Mouse (Mus musculus) G1E (cell line): ENCODE measurements at regions not wholly inside any gene's neighbourhood (a gene's known extent, or its start where the extent isn't known, plus 50 kb on each side); places are given as distances from the start of the nearest gene placed in this dataset.

Source experiments
- ATAC-seq: 2 replicates; pipeline ENCODE4 v1.8.0; 2016; ENCODE audit warnings: mild to moderate bottlenecking; ENCODE audit not compliant: insufficient number of reproducible peaks, poor library complexity, low FRiP score, severe bottlenecking; ENCODE audit errors: extremely low read depth
- DNase-seq: peaks from one replicate; pipeline ENCODE4 v3.0.0; 2012; ENCODE audit warnings: low spot score
- H3K27me3 ChIP-seq: 2 replicates; pipeline ENCODE4 v1.6.1; 2012; ENCODE audit warnings: mild to moderate bottlenecking, low read length, inconsistent platforms; ENCODE audit not compliant: insufficient read depth
- H3K36me3 ChIP-seq: replicated peaks from 2 replicates; pipeline ENCODE3; 2012; ENCODE audit warnings: mild to moderate bottlenecking, inconsistent platforms
- H3K4me1 ChIP-seq: 2 replicates; pipeline ENCODE4 v1.6.1; 2012; ENCODE audit warnings: low read depth, low read length, inconsistent platforms, mixed read lengths; ENCODE audit not compliant: insufficient read depth
- H3K4me3 ChIP-seq: 2 replicates; pipeline ENCODE4 v1.5.1; 2012; ENCODE audit warnings: low read depth, mild to moderate bottlenecking, inconsistent platforms, low read length, moderate library complexity, mixed read lengths
- H3K9me3 ChIP-seq: replicated peaks from 2 replicates; pipeline ENCODE4 v1.6.1; 2012; ENCODE audit warnings: inconsistent platforms
- CTCF ChIP-seq: IDR thresholded peaks from 2 replicates; pipeline ENCODE4 v1.5.1; 2012; ENCODE audit warnings: low read depth, low read length, inconsistent platforms, mixed read lengths
- GATA1 ChIP-seq: IDR thresholded peaks from 2 replicates; pipeline ENCODE4 v1.6.1; 2012; ENCODE audit warnings: borderline replicate concordance, low read length, inconsistent platforms, mixed read lengths
- GATA2 ChIP-seq: IDR thresholded peaks from 2 replicates; pipeline ENCODE4 v1.6.1; 2012; ENCODE audit warnings: low read depth, low read length, inconsistent platforms, borderline replicate concordance
- POLR2AphosphoS5 ChIP-seq: IDR thresholded peaks from 2 replicates; pipeline ENCODE4 v1.6.1; 2012; ENCODE audit warnings: low read depth, low read length, inconsistent platforms; ENCODE audit not compliant: insufficient replicate concordance
- TAL1 ChIP-seq: conservative IDR thresholded peaks from 2 replicates; pipeline ENCODE4 v1.6.1; 2012; ENCODE audit warnings: low read depth, low read length, inconsistent platforms, mixed read lengths

GRCm38 (mm10) chr5:91278466-91278865, 124.3 kb downstream of the Btc start:
- no peak for ATAC-seq
- Histone ChIP-seq H3K36me3 (no peaks in the 10 kb centered on the region), H3K27me3 (no peaks in the 10 kb centered on the region), H3K4me3 (no peak overlapping the region), H3K9me3 (no peaks in the 10 kb centered on the region), H3K4me1 (no peaks in the 10 kb centered on the region)
- TF ChIP-seq CTCF, result no peak
- no peak for TF ChIP-seq GATA1
- no peak for TF ChIP-seq GATA2
- no peak for TF ChIP-seq TAL1
- no peak for TF ChIP-seq POLR2AphosphoS5
- no peak for DNase-seq

GRCm38 (mm10) chr5:91279464-91279863, 123.3 kb downstream of the Btc start:
- H3K9me3 ChIP-seq, result no peaks in the 10 kb centered on the region
- no peak for ATAC-seq
- no peaks in the 10 kb centered on the region for H3K27me3 ChIP-seq
- no peak for DNase-seq
- no peak overlapping the region for H3K4me3 ChIP-seq
- H3K4me1 ChIP-seq, result no peaks in the 10 kb centered on the region
- no peak for TF ChIP-seq GATA2
- TF ChIP-seq CTCF, result no peak
- TF ChIP-seq POLR2AphosphoS5, result no peak
- no peak for TF ChIP-seq GATA1
- no peak for TF ChIP-seq TAL1
- H3K36me3 ChIP-seq, result no peaks in the 10 kb centered on the region

DNA sequence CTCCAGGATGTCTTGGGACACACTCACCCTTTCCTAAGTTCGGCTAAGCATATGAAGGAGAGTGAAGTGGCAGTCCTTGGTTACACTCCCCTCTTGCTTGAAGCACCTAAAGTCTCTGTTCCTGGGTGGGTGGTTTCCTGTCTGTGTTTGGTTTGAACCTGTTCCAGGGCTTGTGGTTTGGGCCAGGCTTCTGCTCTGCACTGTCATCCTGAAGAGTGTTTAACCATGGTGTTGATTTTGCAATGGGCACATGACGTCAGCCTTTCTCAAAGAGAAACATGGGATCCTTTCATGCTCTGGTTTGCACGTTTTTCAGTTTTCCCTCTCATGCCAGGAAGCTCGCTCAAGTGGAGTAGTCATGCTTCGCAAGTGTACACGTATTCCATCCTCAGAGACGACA, 119.8 kb downstream of the Btc start:
- Histone ChIP-seq H3K4me3 (no peak overlapping the region), H3K4me1 (no peaks in the 10 kb centered on the region), H3K36me3 (no peaks in the 10 kb centered on the region), H3K9me3 (no peaks in the 10 kb centered on the region), H3K27me3 (no peaks in the 10 kb centered on the region)
- TF ChIP-seq GATA1, result no peak
- no peak for TF ChIP-seq TAL1
- no peak for TF ChIP-seq CTCF
- no peak for TF ChIP-seq POLR2AphosphoS5
- no peak for TF ChIP-seq GATA2
- no peak for DNase-seq
- no peak for ATAC-seq

DNA sequence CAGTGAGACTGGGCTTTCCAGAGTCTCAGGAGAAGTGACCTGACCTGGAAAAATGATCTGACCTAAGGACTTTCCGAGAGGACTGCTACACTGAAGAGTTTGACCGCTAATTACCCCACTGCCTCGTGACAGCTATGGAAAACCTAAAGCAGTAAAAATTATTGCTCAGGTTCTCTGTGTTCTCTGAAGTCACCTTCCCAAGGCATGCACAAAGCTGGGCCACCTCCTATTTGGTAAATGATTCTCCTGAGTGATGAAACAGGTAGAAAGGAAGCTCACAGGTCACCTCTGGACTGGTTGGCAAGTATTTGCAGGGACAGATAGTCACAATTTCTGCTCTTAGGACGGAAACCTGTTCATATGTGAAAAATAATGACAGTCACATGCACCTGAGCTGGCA, 109.7 kb downstream of the Btc start:
- no peak for DNase-seq
- TF ChIP-seq POLR2AphosphoS5 (no peak), GATA1 (no peak), TAL1 (no peak), GATA2 (no peak)
- Histone ChIP-seq H3K27me3 (no peaks in the 10 kb centered on the region), H3K4me3 (no peak overlapping the region), H3K36me3 (no peaks in the 10 kb centered on the region), H3K9me3 (no peaks in the 10 kb centered on the region), H3K4me1 (no peaks in the 10 kb centered on the region)
- no peak for ATAC-seq

DNA sequence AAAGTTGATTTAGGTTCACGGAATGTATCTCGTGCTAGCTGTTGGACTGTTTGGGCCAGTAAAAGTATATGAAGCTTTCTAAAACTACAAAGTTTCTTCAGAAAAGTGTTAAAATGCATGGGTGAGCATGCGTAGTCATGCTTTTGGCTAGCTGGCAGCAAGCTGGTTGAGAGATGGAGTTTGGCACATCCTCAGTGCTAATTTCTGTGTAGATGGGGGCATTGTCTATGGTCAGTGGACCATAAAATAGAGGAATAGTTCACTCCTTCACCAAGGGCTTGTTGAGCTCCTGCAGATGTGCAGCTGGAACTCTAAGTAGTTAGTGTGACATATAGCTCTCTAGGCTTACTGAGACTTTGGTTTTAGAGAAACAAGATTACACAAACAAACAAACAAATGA, 107.8 kb downstream of the Btc start:
- ATAC-seq, result no peak
- H3K9me3 ChIP-seq, result no peaks in the 10 kb centered on the region
- TF ChIP-seq CTCF (no peak), POLR2AphosphoS5 (no peak), GATA2 (no peak), TAL1 (no peak), GATA1 (no peak)
- DNase-seq, result no peak
- no peaks in the 10 kb centered on the region for H3K36me3 ChIP-seq
- no peaks in the 10 kb centered on the region for H3K4me1 ChIP-seq
- no peaks in the 10 kb centered on the region for H3K27me3 ChIP-seq
- no peak overlapping the region for H3K4me3 ChIP-seq

- TF ChIP-seq GATA2 (no peak), TAL1 (no peak), CTCF (no peak), POLR2AphosphoS5 (no peak), GATA1 (no peak)
- Histone ChIP-seq H3K4me1 (no peaks in the 10 kb centered on the region), H3K4me3 (no peak overlapping the region), H3K9me3 (no peaks in the 10 kb centered on the region), H3K36me3 (no peaks in the 10 kb centered on the region), H3K27me3 (no peaks in the 10 kb centered on the region)
- no peak for ATAC-seq
- DNase-seq, result no peak
These were observed 105.7 kb downstream of the Btc start for GRCm38 (mm10) chr5:91297068-91297467.

GRCm38 (mm10) chr5:91302114-91302513, 100.7 kb downstream of the Btc start:
- Histone ChIP-seq H3K27me3 (no peaks in the 10 kb centered on the region), H3K9me3 (no peaks in the 10 kb centered on the region)
- no peak for ATAC-seq

More at GRCm38 (mm10) chr5:91302114-91302513, 100.7 kb downstream of the Btc start:
- H3K36me3 ChIP-seq, result no peaks in the 10 kb centered on the region
- H3K4me3 ChIP-seq, result no peak overlapping the region
- no peaks in the 10 kb centered on the region for H3K4me1 ChIP-seq
- no peak for DNase-seq
- no peak for TF ChIP-seq TAL1
- no peak for TF ChIP-seq GATA1
- TF ChIP-seq POLR2AphosphoS5, result no peak
- TF ChIP-seq GATA2, result no peak
- TF ChIP-seq CTCF, result no peak
